Mouse (Mus musculus) A20 (cell line): ENCODE results near the gene Narf.
A peak's percentile ranks its signal among the peaks of the same experiment; 100 is the strongest.

ENCODE experiments used
- DNase-seq: peaks from one replicate; pipeline ENCODE4 v3.0.0-alpha.2; 2011; ENCODE audit warnings: low read depth, low spot score

Gene Narf

DNA sequence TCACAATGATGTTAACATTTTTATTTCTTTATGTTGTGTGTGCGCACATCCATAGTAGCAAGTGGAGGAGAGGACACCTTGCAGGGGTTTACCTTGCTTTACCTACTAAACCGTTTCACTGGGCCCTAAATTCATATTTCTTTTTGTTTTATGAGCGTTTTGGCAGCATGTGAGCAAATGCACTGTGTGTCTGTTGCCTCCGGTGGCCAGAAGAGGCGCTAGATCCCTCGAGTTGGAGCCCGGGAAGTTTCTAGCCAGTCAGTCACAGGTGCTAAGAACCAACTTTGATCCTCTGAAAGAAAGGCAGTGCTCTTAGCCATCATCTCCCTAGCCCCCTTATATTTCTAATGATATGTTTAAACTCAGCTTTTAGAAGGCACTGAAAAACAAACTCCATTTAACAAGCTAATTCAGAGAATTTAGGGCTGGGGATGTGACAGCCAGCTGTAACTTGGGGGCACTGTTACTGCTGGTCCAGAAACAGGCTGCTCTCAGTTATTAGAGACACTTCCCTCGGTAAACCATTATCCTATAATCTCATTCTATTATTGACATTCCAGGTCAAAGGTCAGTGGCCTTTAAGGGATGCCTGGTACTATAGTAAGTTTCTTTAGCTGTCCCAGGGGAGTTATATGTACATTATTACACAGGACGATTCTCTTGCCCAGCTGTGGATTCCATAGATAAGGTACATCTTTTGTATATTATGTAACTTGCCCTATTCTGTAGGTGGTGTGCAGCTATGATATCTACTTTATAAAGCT, 1.4 kb upstream of the Narf start:
- peak; percentile 90 for DNase-seq

DNA sequence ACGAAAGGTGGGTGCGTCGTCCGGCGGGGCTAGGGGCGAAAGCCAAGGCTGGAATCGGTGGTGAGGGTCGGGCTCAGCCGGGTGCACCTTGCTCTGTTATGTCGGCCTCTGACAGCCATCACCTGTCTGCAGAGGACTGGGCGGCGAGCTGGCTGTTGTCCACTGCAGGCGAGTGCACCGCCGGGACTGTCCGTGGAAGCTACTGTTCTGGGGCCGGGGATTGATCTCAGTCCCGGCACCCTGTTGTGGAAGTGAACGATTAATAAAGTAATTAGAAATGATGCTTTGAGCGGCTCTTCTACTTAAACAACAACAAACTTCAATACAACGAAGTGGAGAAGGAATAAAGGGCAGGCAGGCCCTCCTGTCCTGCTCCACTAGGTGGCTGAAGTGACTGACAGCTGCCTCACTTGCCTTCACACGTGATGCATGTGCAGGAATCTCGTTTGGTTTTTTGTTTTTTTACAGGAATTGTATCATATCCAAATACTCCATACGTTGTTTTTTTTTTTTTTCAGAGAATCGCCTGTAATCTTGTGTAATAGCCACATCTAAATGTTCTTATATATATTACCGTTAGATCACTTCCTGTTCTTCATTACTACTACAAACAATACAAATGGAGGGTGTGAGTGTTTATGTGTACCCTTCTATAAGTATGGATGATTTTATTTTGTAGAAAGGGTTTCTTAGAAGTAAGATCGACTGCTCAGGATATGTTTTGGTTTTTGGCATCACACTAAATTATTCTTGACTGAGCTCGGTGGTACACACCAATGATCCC, 484 bp downstream of the Narf start:
- peak; percentile 82 for DNase-seq

DNA sequence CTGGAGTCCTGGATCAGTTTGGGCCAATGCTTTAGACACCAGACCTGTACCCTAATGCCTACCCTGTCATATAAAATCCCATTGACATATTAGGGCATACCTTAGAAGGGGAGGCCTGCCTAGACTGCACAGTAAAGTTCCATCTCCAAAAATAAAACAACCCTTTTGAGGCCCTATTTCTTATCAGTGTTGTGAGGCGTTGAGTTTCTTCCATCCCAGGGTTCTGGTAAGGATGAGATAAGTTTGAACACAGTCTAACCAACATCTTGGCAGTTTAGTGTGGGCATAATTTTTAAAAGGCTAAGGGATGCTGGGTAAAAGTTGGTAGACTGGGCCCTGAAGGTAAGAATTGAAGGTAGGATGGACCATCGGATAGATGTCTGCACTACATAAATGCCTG, 2.6 kb downstream of the Narf start:
- DNase-seq = no peak

DNA sequence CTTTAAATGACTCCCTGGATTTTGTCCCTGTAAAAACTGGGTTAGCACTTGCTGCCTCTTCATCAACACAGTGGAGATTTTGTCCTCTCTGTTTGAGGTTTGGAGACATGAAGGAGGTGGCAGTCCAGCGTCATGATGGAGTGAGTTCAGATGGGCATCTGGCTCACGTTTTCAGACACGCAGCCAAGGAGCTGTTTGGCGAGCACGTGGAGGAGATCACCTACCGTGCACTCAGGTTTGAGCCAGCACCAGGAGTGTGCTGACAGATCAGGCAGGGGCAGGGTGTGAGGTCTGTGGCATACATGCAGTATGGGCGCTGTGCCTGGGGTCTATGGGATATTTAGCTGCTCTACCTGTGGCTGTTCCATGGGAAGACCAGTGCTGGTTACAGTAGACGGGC, 13.1 kb downstream of the Narf start:
- DNase-seq = no peak

DNA sequence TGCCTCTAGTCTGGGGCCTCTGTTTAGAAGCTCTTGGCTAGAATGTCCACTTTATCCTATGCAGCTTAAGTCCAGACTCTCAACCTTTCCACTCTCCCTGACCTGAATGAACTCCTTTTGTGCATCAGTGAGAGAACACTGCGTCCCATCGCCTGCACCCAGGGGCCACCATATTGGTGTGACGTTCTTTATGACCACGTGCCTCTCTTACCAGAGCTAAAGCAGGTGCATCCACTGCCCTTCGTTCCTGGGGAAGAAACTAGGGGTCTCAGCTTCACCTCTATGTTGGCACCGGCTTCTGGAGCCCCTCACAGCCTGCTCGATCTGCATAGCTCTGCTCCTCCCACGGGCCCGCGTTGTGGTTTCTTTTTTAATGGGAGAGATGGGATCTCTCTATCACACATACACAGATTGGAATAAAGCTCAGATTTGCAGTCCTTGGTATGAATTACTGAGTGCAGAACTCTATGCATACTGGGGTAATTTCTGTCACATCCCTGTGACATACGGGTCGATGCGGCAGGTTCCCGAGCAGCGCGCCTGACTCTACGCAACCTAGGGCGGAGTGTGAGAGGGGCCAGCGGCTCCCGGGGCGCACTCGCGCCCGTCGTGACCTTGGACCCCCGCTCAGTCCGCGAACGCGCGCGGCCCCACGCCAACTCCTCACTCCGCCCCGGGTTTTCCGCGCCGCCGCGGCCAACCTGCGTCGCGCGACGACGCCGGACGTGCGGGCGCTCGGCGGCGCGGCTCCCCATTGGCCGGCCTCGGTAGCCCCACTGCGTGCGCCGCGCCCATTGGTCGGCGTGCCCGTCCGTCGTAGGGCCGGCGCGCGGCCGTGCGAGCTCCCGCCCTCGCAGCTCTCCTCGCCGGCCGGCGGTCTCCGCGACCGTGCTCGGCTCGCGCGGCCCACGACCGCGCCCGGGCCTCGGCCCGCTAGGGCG, 22.4 kb downstream of the Narf start, which contains the start of gene Foxk2:
Gene Foxk2, plus strand, starts transcription at position 831 of the 941 bp plus-strand sequence.
- peak; percentile 93 for DNase-seq

DNA sequence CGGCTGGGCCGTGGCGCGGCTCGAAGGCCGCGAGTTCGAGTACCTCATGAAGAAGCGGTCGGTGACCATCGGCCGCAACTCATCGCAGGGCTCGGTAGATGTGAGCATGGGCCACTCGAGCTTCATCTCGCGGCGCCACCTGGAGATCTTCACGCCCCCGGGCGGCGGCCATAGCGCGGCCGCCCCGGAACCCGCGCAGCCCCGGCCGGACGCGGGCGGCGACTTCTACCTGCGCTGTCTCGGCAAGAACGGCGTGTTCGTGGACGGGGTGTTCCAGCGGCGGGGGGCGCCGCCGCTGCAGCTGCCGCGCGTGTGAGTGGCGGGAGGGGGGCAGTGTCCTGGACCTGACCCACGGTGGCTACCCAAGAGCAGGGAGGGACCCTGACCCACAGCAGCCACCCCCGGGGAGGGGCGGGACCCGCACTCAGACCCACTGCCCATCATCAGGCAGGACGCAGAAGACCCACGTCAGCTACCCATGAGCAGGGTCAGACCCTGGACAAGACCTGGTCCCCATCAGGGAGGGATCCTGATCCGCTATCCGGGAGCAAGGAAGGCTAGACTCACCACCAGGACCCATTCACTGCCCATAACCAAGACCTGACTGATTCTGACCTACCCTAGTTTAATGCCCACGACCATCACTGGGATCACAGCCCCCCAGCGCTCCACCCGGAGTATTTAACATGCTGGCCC, 23.3 kb downstream of the Narf start:
- peak; percentile 46 for DNase-seq

DNA sequence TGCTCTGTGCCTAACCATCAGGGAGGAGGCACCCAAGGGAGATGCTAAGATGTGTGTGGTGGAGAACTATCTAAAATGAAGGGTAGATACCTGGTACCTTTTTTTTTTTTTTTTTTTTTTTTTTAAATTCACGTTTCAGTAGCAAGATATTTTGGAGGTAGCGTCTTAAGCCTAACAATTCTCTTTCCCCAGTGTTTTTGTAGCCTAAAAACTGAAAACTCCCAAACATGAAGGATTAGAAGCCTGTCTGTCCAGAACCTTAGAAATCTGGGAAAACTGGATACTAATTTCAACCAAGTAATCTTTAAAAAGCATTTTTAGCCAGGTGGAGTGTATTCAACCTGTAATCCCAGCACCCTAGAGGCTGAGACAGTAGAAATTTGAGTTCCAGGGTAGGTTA, 24.0 kb downstream of the Narf start:
- no peak for DNase-seq

DNA sequence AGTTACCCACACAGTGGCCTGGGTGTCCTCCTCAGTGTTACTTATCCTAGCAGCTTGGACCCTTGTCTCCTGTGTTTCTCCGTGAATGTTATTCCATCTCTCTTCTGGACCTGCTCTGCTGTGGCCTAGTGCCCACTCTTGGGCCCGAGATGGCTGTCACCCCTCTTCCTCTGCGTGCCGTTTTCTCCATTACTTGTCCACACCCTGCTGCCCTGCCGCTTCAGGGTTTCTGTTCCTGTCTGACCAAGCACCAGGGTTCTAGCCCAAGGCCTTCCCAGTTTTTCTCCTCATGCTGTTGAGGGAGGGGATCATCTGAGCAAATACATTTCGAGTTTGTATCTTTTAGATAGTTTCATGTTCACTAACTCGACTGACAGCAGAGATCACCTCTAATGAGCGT, 40.5 kb downstream of the Narf start:
- no peak for DNase-seq

DNA sequence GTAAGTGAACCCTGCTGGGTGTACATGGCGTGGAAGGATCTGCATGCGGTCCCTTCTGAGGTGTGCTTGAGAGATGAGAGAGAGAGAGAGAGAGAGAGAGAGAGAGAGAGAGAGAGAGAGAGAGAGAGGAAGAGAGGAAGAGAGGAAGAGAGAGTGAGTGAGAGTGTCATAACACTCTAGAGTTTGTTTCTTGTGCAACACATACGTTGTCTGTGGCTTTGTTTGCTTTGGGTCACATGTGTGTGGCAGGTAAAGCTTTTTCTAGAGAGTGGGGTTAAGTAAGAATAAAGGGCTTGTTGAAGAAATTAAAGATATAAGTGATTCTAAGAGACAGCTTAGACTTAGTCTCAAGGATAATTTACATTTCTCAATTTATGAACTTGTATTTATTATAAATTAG, 41.0 kb downstream of the Narf start:
- DNase-seq = no peak

DNA sequence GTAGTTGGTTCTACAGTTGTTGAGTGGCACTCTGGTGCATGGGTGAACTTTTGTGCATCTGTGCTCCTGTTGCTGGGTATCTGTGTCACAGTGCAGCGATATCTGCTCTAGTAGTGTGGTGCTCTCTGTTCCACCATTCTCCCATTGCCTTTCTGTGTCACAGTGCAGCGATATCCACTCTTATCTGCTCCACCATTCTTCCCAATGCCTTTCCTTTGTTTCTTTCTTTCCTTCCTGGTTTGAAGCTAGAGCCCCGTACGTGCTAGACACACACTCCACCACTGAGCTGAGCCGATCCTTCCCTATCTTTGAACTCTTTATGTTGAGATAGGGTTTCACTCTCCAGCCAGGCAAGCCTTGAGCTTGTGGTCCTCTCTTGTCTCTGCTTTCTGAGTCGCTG, 45.9 kb downstream of the Narf start:
- DNase-seq = no peak

DNA sequence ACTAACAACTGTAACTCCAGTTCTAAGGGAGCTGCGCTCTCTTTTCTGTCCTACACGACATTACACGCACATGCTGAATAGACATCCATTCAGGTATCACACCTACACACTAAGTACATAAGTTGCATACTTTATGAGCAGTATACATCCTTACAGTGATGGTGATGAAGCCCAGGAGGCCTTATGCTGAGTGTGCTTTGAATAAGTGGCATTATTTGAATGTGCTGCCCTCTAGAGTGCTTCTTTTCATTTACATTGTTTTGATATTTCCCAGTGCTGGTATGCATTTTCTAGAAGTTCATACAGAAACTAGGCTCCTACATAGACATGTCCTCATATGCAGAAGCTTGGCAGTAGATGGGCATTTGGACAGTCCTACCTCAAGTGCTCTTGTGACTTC, 52.8 kb downstream of the Narf start:
- peak; percentile 22 for DNase-seq

DNA sequence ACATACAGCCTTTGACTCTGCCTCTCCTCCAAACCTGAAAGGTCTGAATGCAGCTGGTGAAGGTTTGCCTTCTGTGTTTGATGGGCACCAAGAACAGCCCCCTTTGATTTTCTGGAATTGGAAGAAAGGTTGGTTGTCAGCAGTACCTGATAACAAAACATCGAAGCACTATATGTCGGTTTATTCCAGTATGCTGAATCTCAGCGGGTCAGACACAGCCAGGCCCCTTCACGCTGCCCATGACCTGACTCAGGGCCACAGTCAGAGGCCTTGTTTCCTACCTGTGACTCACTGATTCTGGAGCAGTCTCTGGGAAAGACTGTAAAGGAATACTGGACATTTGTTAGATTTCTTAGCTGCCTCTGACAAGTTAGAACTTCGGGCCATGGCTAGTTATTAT, 57.7 kb downstream of the Narf start:
- no peak for DNase-seq

DNA sequence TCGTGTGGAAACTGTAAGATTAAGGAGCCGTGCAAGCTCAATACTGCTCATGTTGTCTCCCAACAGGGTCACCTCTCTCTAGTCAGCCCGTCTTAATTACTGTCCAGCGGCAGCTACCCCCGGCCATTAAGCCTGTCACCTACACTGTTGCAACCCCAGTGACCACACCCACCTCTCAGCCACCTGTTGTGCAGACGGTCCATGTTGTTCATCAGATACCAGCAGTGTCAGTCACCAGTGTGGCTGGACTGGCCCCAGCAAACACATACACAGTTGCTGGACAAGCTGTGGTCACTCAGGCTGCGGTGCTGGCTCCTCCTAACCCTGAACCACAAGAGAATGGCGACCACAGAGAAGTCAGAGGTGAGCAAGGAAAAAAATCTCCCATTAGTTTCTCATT, 61.4 kb downstream of the Narf start:
- DNase-seq = no peak

DNA sequence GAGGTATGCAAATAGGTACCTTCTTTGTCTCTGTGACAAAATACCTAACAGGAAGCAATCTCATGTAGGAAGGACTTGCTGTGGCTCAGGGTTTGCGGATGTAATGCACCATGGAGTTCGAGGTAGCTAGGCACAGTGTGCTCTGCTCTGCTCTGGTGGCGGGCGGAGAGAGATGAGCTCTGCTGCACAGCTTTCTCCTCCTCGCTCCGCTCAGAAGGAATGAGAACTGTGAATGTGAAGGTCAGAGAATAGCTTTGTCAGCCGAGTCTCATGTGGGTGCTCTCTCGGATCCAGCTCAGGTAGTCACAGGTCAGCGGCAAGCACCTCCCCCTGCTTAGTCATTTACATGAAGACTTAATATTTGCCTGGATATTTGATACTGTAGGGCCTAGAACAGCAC, 63.2 kb downstream of the Narf start:
- DNase-seq = no peak

DNA sequence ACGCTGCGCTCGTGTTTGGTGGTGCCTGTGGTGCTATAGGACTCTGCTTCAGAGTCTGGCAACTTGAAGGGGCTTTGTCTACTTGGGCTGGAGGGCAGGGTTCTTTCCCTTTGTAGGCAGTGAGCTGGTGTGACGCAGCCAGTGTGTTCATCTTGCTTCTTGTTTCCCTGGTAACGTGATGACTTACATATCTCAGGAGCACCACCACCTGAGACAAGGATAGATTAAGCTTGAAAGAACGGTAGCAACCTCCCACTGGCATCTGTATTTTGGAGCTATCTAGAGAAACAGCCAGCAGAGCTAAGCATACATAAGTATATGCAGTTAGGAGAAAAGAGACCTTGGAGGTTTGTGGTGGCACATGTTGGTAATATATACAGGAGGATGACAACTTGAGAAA, 68.3 kb downstream of the Narf start:
- no peak for DNase-seq
